Mouse (Mus musculus) retina, embryonic 14.5 days (tissue): Measurements from ENCODE around the gene Nit2.

Experiments used
- DNase-seq: peaks from one replicate; pipeline ENCODE4 v3.0.0-alpha.2; 2015; ENCODE audit warnings: low spot score

Gene Nit2

GRCm38 (mm10) chr16:57162841-57163240, 4.3 kb downstream of the Nit2 start:
- no peak for DNase-seq

GRCm38 (mm10) chr16:57159835-57160234, 7.3 kb downstream of the Nit2 start:
- DNase-seq = no peak

GRCm38 (mm10) chr16:57157728-57158127, 9.4 kb downstream of the Nit2 start:
- DNase-seq = no peak

GRCm38 (mm10) chr16:57157076-57157475, 10.1 kb downstream of the Nit2 start:
- DNase-seq = no peak

GRCm38 (mm10) chr16:57155899-57156298, 11.2 kb downstream of the Nit2 start:
- no peak for DNase-seq

GRCm38 (mm10) chr16:57151437-57151836, 15.7 kb downstream of the Nit2 start:
- no peak for DNase-seq

GRCm38 (mm10) chr16:57144741-57145140, 22.4 kb downstream of the Nit2 start:
- DNase-seq = no peak

- no peak for DNase-seq
Measured at GRCm38 (mm10) chr16:57133611-57134010, 33.5 kb downstream of the Nit2 start.

- no peak for DNase-seq
Measured at GRCm38 (mm10) chr16:57132326-57132725, 34.8 kb downstream of the Nit2 start.

- DNase-seq = no peak
Measured at GRCm38 (mm10) chr16:57131544-57131943, 35.6 kb downstream of the Nit2 start.

- DNase-seq = no peak
Measured at GRCm38 (mm10) chr16:57130752-57131400, 36.3 kb downstream of the Nit2 start.

- DNase-seq = no peak
Measured at GRCm38 (mm10) chr16:57127825-57128224, 39.3 kb downstream of the Nit2 start.

GRCm38 (mm10) chr16:57126268-57126667, 40.9 kb downstream of the Nit2 start:
- DNase-seq = no peak

GRCm38 (mm10) chr16:57122682-57123445, 44.3 kb downstream of the Nit2 start:
- no peak for DNase-seq

- DNase-seq = peak; percentile 26
Measured at GRCm38 (mm10) chr16:57121816-57122415, 45.2 kb downstream of the Nit2 start.

- DNase-seq = peak; percentile 97
Measured at GRCm38 (mm10) chr16:57120913-57121815, 46.0 kb downstream of the Nit2 start, which contains the start of gene Tomm70a. Tomm70a (plus strand) TSS chr16:57121703.

- DNase-seq = no peak
Measured at GRCm38 (mm10) chr16:57117562-57117961, 49.6 kb downstream of the Nit2 start.

- DNase-seq = peak; percentile 59
Measured at GRCm38 (mm10) chr16:57116066-57116465, 51.1 kb downstream of the Nit2 start.
